Mouse (Mus musculus): ENCODE measurements around the gene Cln5.

Cln5 gene

GRCm38 (mm10) chr14:103078006-103078912 lies 8.2 kb downstream of the Cln5 start:
- DNase-seq = no peak

GRCm38 (mm10) chr14:103079209-103079977 lies 9.4 kb downstream of the Cln5 start:
- DNase-seq = no peak

GRCm38 (mm10) chr14:103085840-103086533 lies 16.0 kb downstream of the Cln5 start:
- DNase-seq = no peak

- no peak for DNase-seq
These were observed 16.8 kb downstream of the Cln5 start for GRCm38 (mm10) chr14:103086671-103087324.

GRCm38 (mm10) chr14:103087846-103088245 lies 17.8 kb downstream of the Cln5 start:
- DNase-seq = no peak

- DNase-seq = peak; percentile 75
These were observed 18.6 kb downstream of the Cln5 start for GRCm38 (mm10) chr14:103088624-103089023.

DNA sequence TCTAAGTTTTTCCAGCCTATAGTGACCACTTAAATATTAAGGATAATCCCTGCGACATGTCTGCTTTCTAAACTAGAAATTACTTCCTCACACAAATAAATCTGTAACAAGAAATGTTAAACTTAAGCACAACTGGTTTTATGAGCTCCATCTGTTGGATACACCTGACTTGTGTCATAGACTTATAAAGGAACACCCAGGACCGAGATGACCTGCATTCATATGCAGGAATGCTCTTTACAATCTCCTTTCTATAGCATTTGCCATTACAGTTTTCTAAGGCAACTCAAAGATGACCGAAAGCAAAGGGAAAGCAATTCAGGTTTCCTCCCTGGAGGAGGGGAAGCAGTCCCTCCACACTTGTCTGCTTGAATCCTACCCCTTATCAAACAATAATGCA lies 23.2 kb downstream of the Cln5 start:
- DNase-seq = no peak

DNA sequence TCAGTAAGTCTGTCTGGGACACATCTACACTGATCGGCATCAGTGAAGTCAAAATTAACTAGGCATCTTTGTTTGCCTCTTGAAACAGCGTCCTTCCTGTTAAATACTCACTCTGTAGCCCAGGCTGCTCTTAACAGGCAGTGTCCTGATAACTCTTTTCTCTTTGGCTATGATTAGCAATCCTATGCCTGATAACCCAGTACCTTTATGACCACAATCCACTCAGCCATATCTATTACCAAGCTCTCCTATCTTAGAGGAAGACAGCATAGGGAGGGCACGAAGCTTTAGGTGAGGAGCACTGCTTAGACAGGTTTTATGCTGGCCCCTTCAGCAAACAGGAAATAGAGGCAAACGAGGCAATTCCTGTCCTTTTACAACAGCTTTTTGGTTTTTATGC lies 23.7 kb downstream of the Cln5 start:
- DNase-seq = no peak

DNA sequence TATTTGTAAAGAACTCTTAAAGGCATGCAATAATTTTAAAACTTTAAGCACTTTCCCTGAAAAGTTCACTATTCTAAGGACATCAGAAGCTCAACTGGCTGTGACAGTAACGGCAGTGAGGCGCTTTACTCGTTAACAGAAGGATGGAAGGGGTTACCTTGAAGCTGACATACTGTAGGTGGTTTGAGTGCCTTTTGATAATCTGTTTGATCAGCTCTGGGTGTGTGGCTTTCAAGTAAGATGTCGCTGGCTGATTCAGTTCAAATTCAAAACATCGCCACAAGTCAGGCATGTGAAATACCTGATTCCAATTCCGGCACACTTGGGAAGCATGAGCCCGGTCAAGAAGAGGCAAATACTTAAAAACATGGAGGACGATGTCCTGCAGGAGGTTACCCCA lies 25.0 kb downstream of the Cln5 start:
- DNase-seq = no peak

DNA sequence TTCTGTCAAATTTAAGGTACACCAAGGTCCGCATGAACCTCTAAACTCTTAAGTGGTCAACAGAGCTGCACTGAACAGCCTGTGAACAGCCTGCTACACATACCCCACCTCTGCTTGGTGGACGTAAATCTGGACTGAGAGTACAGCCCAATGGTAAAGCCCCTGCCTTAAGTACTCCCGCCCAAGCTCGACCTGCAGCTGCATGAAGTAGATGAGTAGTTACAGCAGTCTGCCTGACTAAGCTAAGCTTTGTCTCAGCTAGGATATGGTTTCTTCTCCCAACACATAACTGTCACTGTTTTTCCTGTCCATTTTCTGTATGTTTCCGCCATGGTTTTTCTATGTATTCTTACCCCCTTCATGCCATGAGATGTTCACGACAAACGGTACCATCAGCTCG lies 25.8 kb downstream of the Cln5 start:
- no peak for DNase-seq

DNA sequence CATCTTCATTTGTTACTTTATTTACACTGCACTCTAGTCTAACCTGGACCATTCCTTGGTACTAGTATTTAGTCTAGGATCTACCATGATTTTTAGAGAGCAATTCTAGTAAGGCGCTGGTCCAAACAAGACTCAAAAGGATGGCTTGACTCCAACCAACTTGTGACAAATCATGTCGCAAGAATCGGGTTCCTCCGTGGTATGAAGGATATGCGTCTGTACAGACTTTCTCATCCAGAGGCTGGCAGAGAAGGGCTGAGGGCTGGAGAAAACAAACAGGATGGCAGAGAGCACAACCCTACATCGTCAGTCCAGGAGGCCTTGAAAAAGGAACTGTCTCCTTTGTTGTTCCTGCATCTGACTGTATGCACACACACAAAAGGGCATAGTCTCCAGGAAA lies 26.6 kb downstream of the Cln5 start:
- no peak for DNase-seq

GRCm38 (mm10) chr14:103098213-103098586 lies 28.2 kb downstream of the Cln5 start:
- DNase-seq = no peak

- DNase-seq = peak; percentile 87
These were observed 28.7 kb downstream of the Cln5 start for GRCm38 (mm10) chr14:103098587-103099235.

GRCm38 (mm10) chr14:103099238-103099933 lies 29.4 kb downstream of the Cln5 start, which contains the start of gene Fbxl3:
Fbxl3 (minus strand) TSS chr14:103099566.
- DNase-seq = peak; percentile 97

DNA sequence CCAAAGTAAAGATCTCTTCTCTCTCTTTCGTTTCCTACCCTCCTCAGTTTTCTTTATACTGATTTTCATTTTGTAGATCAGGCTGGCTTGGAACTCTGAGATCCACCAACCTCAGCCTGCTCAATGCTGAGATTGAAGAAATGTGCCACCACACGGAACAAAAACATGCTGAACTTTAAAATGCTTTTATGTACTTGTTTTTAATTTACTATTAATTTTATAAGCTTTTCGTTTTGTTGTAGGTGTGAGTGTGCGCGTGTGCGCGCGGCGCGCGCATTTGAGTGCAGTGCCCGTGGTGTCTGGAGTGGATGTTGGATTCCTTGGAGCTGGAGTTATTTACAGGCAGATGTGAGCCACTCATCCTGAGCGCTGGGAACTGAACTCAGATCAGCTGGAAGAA lies 30.3 kb downstream of the Cln5 start:
- no peak for DNase-seq

DNA sequence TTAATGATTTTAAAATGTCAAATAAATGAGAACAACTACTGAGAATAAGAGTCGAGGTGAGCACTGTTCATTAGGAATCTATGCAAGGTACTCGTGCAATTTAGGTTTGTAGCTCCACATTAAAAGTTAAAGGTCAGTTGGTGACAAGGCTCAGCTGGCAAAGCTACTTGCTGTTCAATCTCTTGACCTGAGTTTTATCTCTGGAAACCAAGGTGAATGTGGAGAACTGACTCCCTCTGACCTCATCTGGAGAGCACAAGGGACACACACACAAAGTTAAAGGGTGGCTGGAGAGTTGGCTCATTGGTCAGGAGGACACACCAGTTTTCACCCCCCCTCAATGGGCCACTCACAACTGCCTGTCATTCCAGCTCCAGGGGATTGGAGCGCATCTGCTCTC lies 31.2 kb downstream of the Cln5 start:
- DNase-seq = no peak

DNA sequence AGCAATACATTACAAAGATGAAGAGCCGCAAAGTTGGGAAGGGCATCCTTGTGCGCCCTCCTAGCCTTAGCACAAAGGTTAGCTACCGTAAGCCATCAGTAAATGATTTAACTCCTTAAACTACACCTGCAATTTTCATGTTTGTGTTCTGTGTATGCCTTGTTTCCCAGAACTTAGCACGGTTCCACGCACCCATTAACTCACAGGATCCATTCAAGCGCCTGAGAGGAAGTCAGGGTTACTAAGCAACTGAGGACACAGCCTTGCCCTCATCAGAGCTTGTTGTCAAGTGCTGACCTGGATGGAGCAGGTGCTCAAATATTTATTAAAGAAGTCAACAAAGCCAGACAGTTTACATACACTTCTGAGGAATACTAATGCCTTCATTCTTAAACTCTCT lies 32.2 kb downstream of the Cln5 start:
- DNase-seq = peak; percentile 86

GRCm38 (mm10) chr14:103102731-103103335 lies 32.8 kb downstream of the Cln5 start:
- DNase-seq = peak; percentile 69

DNA sequence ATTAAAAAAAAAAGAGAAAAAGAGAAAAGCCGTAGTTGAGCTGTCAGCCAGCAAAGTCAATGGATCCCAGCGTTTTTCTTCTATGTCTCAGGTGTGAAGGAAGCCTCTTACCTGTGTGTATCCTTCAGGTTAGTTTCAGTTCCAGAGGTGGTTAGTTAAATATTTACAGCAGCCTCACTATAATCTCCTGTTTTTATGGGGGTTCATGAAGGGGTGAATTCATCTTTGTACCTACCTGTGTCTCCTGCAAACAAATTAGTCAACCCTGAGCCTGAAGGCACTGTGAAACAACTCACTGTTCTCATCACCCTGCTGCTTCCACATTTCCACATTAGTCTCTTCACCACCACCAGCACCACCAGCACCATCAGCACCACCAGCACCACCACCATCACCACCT lies 36.3 kb downstream of the Cln5 start:
- no peak for DNase-seq

GRCm38 (mm10) chr14:103109971-103110370 lies 40.0 kb downstream of the Cln5 start:
- no peak for DNase-seq

Measured in kidney, adult 9 months (tissue).